Mouse (Mus musculus) hindbrain, embryonic 12.5 days (tissue): ENCODE data around the gene Cux1. TPM values are rescaled to one million over a fixed set of nuclear protein-coding genes. Genes with fewer than 3 reads are reported as not detected.

Experiments
- ATAC-seq: fragments of 200-750 bp; cut with Nextera tagmentation; 2 replicates; pipeline ENCODE4 v1.8.0; 2017; ENCODE audit warnings: moderate TSS enrichment; ENCODE audit not compliant: low FRiP score
- H3K27ac ChIP-seq: fragments of 300-500 bp; sonication (generic); 2 replicates; pipeline ENCODE4 v1.5.1; 2016; ENCODE audit warnings: mild to moderate bottlenecking
- H3K27me3 ChIP-seq: fragments of 300-500 bp; sonication (generic); 2 replicates; pipeline ENCODE4 v1.6.1; 2016; ENCODE audit warnings: mild to moderate bottlenecking
- H3K36me3 ChIP-seq: fragments of 300-500 bp; sonication (generic); 2 replicates; pipeline ENCODE4 v1.6.1; 2016; ENCODE audit warnings: mild to moderate bottlenecking
- H3K4me1 ChIP-seq: fragments of 300-500 bp; sonication (generic); 2 replicates; pipeline ENCODE4 v1.6.1; 2016
- H3K4me2 ChIP-seq: fragments of 300-500 bp; sonication (generic); replicated peaks from 2 replicates; pipeline ENCODE4 v1.6.1; 2016; ENCODE audit warnings: mild to moderate bottlenecking
- H3K4me3 ChIP-seq: fragments of 300-500 bp; sonication (generic); 2 replicates; pipeline ENCODE4 v1.5.1; 2016; ENCODE audit warnings: mild to moderate bottlenecking
- H3K9ac ChIP-seq: fragments of 300-500 bp; sonication (generic); 2 replicates; pipeline ENCODE4 v1.6.1; 2016; ENCODE audit warnings: mild to moderate bottlenecking, moderate library complexity
- H3K9me3 ChIP-seq: fragments of 300-500 bp; sonication (generic); replicated peaks from 2 replicates; pipeline ENCODE4 v1.6.1; 2016; ENCODE audit warnings: mild to moderate bottlenecking
- WGBS: fragments of 180-500 bp; shearing (Covaris S2); methylation state at CpG from one replicate; pipeline ENCODE4 v1.1.7; 2016; 5-methylcytosine and 5-hydroxymethylcytosine counted together
- polyA plus RNA-seq: library from polyadenylated mRNA; unstranded; fragments of >200 nt; fragmentation: Nextera tagmentation; extraction: Ambion mirVana; gene quantifications from 2 replicates; pipeline ENCODE4 v1.2.1, GENCODE M21; 2016

Gene Cux1
- polyA plus RNA-seq, 1 experiment from 2014 or later, result 114 TPM

DNA sequence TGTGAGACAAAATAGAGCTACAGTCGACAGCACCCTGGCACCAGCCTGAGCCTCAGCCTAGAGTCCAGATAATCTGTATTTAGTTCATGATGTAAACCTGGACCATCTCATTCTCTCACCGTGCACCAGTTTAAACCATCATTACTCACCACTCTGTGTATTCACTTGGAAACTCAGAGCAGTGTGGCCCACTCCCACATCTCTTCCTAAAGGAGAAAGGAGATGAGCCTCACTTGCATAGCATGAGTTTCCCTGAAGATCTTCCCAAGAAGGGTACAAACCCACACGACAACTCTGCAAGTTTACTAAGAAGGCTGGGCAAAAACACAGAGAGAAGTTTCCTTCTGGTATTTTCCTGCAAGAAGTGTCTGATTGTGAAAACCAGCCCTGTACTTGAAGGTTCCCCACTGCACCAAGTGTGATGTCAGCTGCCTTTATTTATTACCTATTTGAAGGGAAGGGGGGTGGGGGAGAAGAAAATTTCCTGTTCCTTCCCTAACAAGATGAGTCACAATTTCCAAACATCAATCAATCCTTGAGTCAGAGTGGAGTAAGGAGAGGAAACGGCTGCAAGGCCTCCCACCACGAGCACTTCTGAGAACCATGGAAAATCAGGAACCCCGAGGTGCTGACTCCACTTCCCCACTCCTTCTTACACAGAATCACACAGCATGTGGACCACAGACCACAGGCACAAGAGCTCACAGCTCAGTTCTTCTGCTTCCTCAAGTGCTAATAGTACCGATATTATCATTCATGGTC lies 109.0 kb downstream of the Cux1 start:
- Histone ChIP-seq H3K4me1 (peaks cover 8% of the 10 kb centered on the region), H3K9me3 (no peaks in the 10 kb centered on the region), H3K9ac (no peak overlapping the region), H3K4me2 (no peak overlapping the region), H3K27me3 (no peaks in the 10 kb centered on the region), H3K36me3 (no peaks in the 10 kb centered on the region), H3K4me3 (no peak overlapping the region), H3K27ac (no peak overlapping the region)
- 76% methylated on average over 7 of the region's 7 CpGs for WGBS
- no peak for ATAC-seq

- H3K36me3 ChIP-seq, result no peaks in the 10 kb centered on the region
- no peak overlapping the region for H3K4me3 ChIP-seq
- H3K4me2 ChIP-seq, result no peak overlapping the region
- WGBS, result 83% methylated on average over 4 of the region's 4 CpGs
- ATAC-seq, result no peak
- no peaks in the 10 kb centered on the region for H3K27me3 ChIP-seq
- H3K27ac ChIP-seq, result no peak overlapping the region
- H3K9ac ChIP-seq, result no peak overlapping the region
- no peaks in the 10 kb centered on the region for H3K9me3 ChIP-seq
- H3K4me1 ChIP-seq, result peaks cover 8% of the 10 kb centered on the region
Measured at GRCm38 (mm10) chr5:136456395-136456794, 110.9 kb downstream of the Cux1 start.

DNA sequence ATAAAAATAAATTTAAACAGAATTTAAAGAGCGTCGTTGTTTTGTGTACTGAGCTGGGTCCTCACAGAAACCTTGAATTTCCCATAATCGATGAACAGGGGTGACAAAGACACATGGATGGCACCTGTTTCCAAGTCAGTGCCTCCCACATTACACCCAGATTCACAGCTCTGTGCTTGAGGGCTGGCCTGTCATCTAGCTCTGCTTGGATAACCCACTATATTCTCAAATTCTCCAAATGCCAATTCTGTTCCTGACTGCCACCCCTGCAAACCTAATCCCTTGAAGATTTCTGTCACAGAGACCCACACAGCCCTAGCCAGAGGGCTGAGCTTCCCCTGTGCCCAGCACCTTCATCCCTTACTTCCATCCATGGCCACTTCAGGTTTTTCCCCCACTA lies 114.6 kb downstream of the Cux1 start:
- 92% methylated on average over 3 of the region's 3 CpGs for WGBS
- H3K4me1 ChIP-seq, result no peaks in the 10 kb centered on the region
- H3K9me3 ChIP-seq, result no peaks in the 10 kb centered on the region
- no peak for ATAC-seq
- H3K27me3 ChIP-seq, result no peaks in the 10 kb centered on the region
- no peak overlapping the region for H3K4me3 ChIP-seq
- H3K9ac ChIP-seq, result no peak overlapping the region
- no peaks in the 10 kb centered on the region for H3K36me3 ChIP-seq
- H3K27ac ChIP-seq, result no peak overlapping the region
- H3K4me2 ChIP-seq, result no peak overlapping the region

GRCm38 (mm10) chr5:136449801-136450200 lies 117.5 kb downstream of the Cux1 start:
- no peaks in the 10 kb centered on the region for H3K36me3 ChIP-seq

GRCm38 (mm10) chr5:136445967-136446366 lies 121.3 kb downstream of the Cux1 start:
- Histone ChIP-seq H3K27me3 (no peaks in the 10 kb centered on the region), H3K4me1 (peaks cover 13% of the 10 kb centered on the region), H3K27ac (no peak overlapping the region), H3K4me2 (no peak overlapping the region), H3K4me3 (no peak overlapping the region), H3K36me3 (no peaks in the 10 kb centered on the region), H3K9ac (no peak overlapping the region), H3K9me3 (no peaks in the 10 kb centered on the region)
- no peak for ATAC-seq
- 88% methylated on average over 5 of the region's 5 CpGs for WGBS

More at GRCm38 (mm10) chr5:136449801-136450200, 117.5 kb downstream of the Cux1 start:
- H3K27ac ChIP-seq, result no peak overlapping the region
- H3K4me2 ChIP-seq, result no peak overlapping the region
- no peak for ATAC-seq
- no peaks in the 10 kb centered on the region for H3K27me3 ChIP-seq
- no peaks in the 10 kb centered on the region for H3K9me3 ChIP-seq
- no peak overlapping the region for H3K9ac ChIP-seq
- H3K4me1 ChIP-seq, result no peaks in the 10 kb centered on the region
- H3K4me3 ChIP-seq, result no peak overlapping the region

GRCm38 (mm10) chr5:136442238-136443187 lies 124.8 kb downstream of the Cux1 start:
- no peaks in the 10 kb centered on the region for H3K9me3 ChIP-seq
- no peaks in the 10 kb centered on the region for H3K36me3 ChIP-seq
- peaks cover 13% of the 10 kb centered on the region for H3K4me1 ChIP-seq
- peak; percentile 35; the same call in 1 of the 2 replicates for ATAC-seq
- no peak overlapping the region for H3K4me3 ChIP-seq
- H3K27ac ChIP-seq, result no peak overlapping the region
- 58% methylated on average over 11 of the region's 11 CpGs for WGBS
- no peak overlapping the region for H3K4me2 ChIP-seq
- H3K9ac ChIP-seq, result no peak overlapping the region
- H3K27me3 ChIP-seq, result no peaks in the 10 kb centered on the region

- Histone ChIP-seq H3K9me3 (no peaks in the 10 kb centered on the region), H3K4me2 (no peak overlapping the region), H3K27me3 (no peaks in the 10 kb centered on the region), H3K4me3 (no peak overlapping the region), H3K27ac (no peak overlapping the region), H3K36me3 (no peaks in the 10 kb centered on the region), H3K9ac (no peak overlapping the region), H3K4me1 (peaks cover 22% of the 10 kb centered on the region)
- ATAC-seq, result no peak
- 73% methylated on average over 4 of the region's 4 CpGs for WGBS
Measured at GRCm38 (mm10) chr5:136429647-136430046, 137.6 kb downstream of the Cux1 start.

GRCm38 (mm10) chr5:136428498-136429060 lies 138.7 kb downstream of the Cux1 start:
- H3K4me3 ChIP-seq, result no peak overlapping the region
- peak overlapping the region; percentile 49; the same call in 1 of the 2 replicates for H3K27ac ChIP-seq

DNA sequence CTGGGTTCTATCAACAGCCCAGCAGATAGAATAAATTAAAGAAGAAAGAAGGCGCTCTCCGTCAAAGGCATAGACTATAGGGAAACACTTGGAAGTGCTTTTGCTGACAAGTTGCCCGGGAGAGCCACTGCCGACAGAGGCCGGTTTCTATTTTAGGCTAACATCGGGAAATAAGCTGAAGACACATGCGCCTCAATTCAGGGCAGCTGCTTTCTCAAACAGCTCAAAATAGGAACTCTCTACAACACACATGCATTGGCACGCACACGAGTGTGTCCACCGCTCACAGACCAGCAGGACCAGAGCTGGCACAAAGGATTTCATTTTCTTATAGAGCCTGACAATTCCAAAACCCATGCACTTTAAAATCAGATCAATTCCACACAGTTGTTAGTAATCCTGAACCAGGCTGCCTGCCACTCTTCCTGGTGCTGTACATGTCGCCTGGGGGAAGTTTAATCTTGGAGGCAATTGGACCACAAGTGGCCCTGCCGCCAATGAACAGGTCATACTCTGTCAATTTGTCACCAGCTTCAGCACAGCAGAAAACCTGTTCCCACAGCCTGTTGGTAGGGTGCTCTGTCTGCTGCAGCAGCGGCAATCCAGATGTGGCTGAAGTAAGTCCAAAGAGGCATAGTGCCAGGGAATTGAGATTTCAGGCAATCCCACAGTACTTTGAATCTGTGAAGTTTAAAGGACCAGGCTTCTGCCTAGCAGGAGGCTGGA lies 139.4 kb downstream of the Cux1 start:
- H3K9me3 ChIP-seq, result no peaks in the 10 kb centered on the region
- no peak for ATAC-seq
- 70% methylated on average over 13 of the region's 13 CpGs for WGBS
- no peak overlapping the region for H3K4me3 ChIP-seq
- H3K9ac ChIP-seq, result no peak overlapping the region
- no peak overlapping the region for H3K4me2 ChIP-seq
- no peaks in the 10 kb centered on the region for H3K27me3 ChIP-seq
- H3K4me1 ChIP-seq, result peaks cover 22% of the 10 kb centered on the region
- peak overlapping the region; percentile 49 for H3K27ac ChIP-seq
- H3K36me3 ChIP-seq, result no peaks in the 10 kb centered on the region

More at GRCm38 (mm10) chr5:136428498-136429060, 138.7 kb downstream of the Cux1 start:
- no peaks in the 10 kb centered on the region for H3K36me3 ChIP-seq
- H3K4me1 ChIP-seq, result peaks cover 22% of the 10 kb centered on the region
- ATAC-seq, result no peak
- H3K4me2 ChIP-seq, result no peak overlapping the region
- no peaks in the 10 kb centered on the region for H3K27me3 ChIP-seq
- 65% methylated on average over 6 of the region's 6 CpGs for WGBS
- H3K9me3 ChIP-seq, result no peaks in the 10 kb centered on the region
- H3K9ac ChIP-seq, result no peak overlapping the region

DNA sequence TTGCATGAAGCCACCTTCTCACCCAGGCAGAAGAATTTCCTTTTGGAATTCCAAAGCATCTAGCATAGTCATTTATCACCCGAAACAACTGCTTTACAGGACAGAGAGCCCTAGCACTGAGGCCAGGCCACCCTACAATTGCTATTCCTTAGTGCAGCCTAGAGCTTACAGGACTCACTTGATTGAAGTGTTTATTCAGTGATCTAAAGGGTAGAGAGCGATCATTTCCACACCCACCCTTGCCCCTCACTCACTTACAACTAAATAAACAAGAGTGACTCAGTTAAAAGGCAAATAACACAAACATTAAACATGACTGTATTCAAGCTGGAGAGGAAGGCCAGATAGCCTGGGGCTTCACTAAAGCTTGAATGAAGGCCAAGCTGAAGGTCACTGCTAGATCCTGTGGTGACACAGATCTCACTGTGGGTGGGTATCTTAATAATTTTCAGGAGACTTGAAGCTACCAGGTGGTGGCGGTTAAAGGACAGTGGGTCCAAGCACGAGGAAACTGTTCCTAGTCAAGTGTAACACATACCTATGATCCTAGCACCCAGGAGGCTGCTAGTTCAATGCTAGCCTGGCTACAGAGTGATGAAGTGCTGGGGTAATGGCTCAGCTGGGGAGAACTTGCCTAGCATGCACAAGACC lies 140.0 kb downstream of the Cux1 start:
- Histone ChIP-seq H3K36me3 (no peaks in the 10 kb centered on the region), H3K4me1 (peaks cover 22% of the 10 kb centered on the region), H3K4me3 (no peak overlapping the region), H3K9ac (no peak overlapping the region), H3K27me3 (no peaks in the 10 kb centered on the region), H3K4me2 (no peak overlapping the region), H3K9me3 (no peaks in the 10 kb centered on the region), H3K27ac (no peak overlapping the region)
- ATAC-seq, result no peak
- WGBS, result 70% methylated on average over 4 of the region's 4 CpGs

DNA sequence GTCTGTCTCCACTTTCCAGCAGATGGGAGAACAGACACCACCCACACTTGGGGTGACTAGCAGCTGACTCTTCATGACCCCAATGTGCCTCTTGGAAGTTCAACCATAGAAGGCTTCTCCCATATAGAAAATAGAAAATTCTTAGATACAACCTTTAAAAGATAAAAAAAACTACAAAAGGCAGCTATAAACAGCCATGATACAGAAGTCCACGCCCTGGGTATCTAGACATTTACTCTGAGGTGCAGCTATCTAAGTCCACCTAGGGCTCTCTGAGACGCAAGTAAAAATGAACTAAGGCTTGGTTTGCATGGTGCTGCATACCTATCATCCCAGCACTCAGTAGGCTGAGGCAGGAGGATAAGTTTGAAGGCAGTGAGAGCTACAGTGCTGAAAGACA lies 144.3 kb downstream of the Cux1 start:
- Histone ChIP-seq H3K9ac (no peak overlapping the region), H3K4me3 (no peak overlapping the region), H3K9me3 (no peaks in the 10 kb centered on the region), H3K4me1 (peaks cover 12% of the 10 kb centered on the region), H3K27me3 (no peaks in the 10 kb centered on the region), H3K4me2 (no peak overlapping the region), H3K36me3 (no peaks in the 10 kb centered on the region), H3K27ac (no peak overlapping the region)
- 98% methylated on average over 2 of the region's 2 CpGs for WGBS
- ATAC-seq, result no peak
